Mouse (Mus musculus) intestine, embryonic 15.5 days (tissue): ENCODE measurements around the gene Emc4. TPM values are rescaled to one million over a fixed set of nuclear protein-coding genes. Genes with fewer than 3 reads are reported as not detected.
A peak's percentile ranks its signal among the peaks of the same experiment; 100 is the strongest.

Experiments used
- ATAC-seq: fragments of 200-750 bp; cut with Nextera tagmentation; 2 replicates; pipeline ENCODE4 v1.8.0; 2017; ENCODE audit warnings: moderate TSS enrichment, moderate library complexity
- H3K27ac ChIP-seq: fragments of 300-500 bp; sonication (generic); 2 replicates; pipeline ENCODE4 v1.5.1; 2015; ENCODE audit warnings: mild to moderate bottlenecking, inconsistent platforms
- H3K27me3 ChIP-seq: fragments of 300-500 bp; sonication (generic); replicated peaks from 2 replicates; pipeline ENCODE4 v1.6.1; 2015; ENCODE audit warnings: inconsistent platforms
- H3K36me3 ChIP-seq: fragments of 300-500 bp; sonication (generic); 2 replicates; pipeline ENCODE4 v1.6.1; 2015; ENCODE audit warnings: inconsistent platforms
- H3K4me1 ChIP-seq: fragments of 300-500 bp; sonication (generic); replicated peaks from 2 replicates; pipeline ENCODE4 v1.6.1; 2015; ENCODE audit warnings: inconsistent platforms
- H3K4me2 ChIP-seq: fragments of 300-500 bp; sonication (generic); replicated peaks from 2 replicates; pipeline ENCODE4 v1.6.1; 2015; ENCODE audit warnings: mild to moderate bottlenecking, inconsistent platforms
- H3K4me3 ChIP-seq: fragments of 300-500 bp; sonication (generic); replicated peaks from 2 replicates; pipeline ENCODE4 v1.5.1; 2015; ENCODE audit warnings: inconsistent platforms
- H3K9ac ChIP-seq: fragments of 300-500 bp; sonication (generic); 2 replicates; pipeline ENCODE4 v1.6.1; 2015; ENCODE audit warnings: inconsistent platforms
- H3K9me3 ChIP-seq: fragments of 300-500 bp; sonication (generic); 2 replicates; pipeline ENCODE4 v1.6.1; 2016; ENCODE audit warnings: inconsistent platforms
- WGBS: fragments of 180-500 bp; shearing (Covaris S2); methylation state at CpG from one replicate; pipeline ENCODE4 v1.1.7; 2015; 5-methylcytosine and 5-hydroxymethylcytosine counted together
- polyA plus RNA-seq: library from polyadenylated mRNA; unstranded; fragments of >200 nt; fragmentation: Nextera tagmentation; extraction: Ambion mirVana; gene quantifications from 2 replicates; pipeline ENCODE4 v1.2.1, GENCODE M21; 2015

The Emc4 gene
- polyA plus RNA-seq, 1 experiment from 2014 or later: 109 TPM

DNA sequence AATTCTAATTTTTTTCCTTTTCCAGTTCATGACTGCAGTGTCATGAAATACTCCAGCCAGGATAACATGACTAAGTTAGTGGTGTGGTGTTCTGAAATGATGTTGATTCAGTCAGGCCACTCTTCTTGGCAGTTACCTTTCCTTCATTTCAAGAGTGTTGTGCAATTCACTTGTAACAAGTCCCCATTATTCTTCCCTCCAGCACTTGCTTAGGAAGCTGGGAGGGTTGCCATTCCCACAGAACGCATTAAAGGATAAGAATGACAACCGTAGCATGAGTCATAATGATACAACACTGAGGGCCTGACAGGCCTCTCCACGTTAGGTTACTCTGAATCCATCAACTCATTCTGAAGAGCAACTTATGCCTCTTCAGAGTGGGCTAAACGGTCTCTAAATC is 5.3 kb upstream of the Emc4 start:
- H3K9ac ChIP-seq: no peak overlapping the region
- no peak overlapping the region for H3K4me2 ChIP-seq
- WGBS: 58% methylated on average over 4 of the region's 4 CpGs
- H3K4me1 ChIP-seq: no peaks in the 10 kb centered on the region
- H3K9me3 ChIP-seq: no peaks in the 10 kb centered on the region
- H3K27ac ChIP-seq: no peak overlapping the region
- H3K4me3 ChIP-seq: no peak overlapping the region
- H3K27me3 ChIP-seq: no peaks in the 10 kb centered on the region
- no peak for ATAC-seq
- H3K36me3 ChIP-seq: no peaks in the 10 kb centered on the region

DNA sequence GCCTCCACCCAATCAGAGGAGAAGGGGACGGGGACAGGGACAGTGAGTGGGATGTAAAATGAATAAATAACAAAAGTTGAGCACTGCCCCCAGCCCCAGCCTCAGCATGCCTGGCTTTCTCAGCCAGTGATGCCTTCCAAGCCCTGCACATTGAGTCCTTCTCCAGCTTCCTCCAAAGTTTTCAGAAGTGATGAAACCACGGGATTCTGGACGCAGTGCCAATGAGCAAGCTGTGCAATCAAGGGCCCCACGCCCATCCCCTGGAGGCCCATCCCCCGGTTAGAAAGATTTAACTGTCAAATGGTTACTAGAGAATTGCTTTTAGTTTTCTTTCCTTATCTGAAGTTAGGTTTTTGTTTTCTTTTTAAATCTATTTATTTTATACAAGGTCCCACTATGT is 2.1 kb upstream of the Emc4 start:
- no peaks in the 10 kb centered on the region for H3K27me3 ChIP-seq
- no peaks in the 10 kb centered on the region for H3K9me3 ChIP-seq
- peaks cover 5% of the 10 kb centered on the region; the same call in 1 of the 2 replicates for H3K4me1 ChIP-seq
- no peak for ATAC-seq
- 55% methylated on average over 5 of the region's 5 CpGs for WGBS
- H3K27ac ChIP-seq: no peak overlapping the region
- no peak overlapping the region for H3K4me3 ChIP-seq
- H3K4me2 ChIP-seq: no peak overlapping the region
- no peak overlapping the region for H3K9ac ChIP-seq
- H3K36me3 ChIP-seq: no peaks in the 10 kb centered on the region

DNA sequence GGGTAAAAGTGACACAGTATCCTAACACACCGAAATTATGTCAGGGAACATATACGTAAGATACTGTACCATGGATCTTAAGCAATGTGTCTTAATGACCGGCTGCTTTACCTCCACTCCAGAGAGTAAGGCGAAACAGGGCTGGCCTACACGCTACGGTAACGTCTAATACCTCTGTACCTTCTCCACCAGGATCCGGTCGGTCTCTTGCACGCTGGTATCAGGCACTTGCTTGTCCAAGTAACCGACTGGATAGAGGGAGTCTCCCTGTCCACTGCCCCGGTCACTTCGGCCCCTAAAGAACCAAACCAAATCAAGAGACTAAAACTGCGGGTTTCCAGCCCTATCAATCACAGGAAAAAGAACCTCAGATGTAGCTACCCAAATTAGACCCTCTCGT is 605 bp downstream of the Emc4 start:
- peaks cover 5% of the 10 kb centered on the region; the same call in 1 of the 2 replicates for H3K4me1 ChIP-seq
- peaks cover 11% of the 10 kb centered on the region; the same call in 1 of the 2 replicates for H3K36me3 ChIP-seq
- no peak overlapping the region for H3K27ac ChIP-seq
- 17% methylated on average over 15 of the region's 15 CpGs for WGBS
- H3K9me3 ChIP-seq: no peaks in the 10 kb centered on the region
- peak overlapping the region; percentile 92 for H3K4me3 ChIP-seq
- no peaks in the 10 kb centered on the region for H3K27me3 ChIP-seq
- H3K4me2 ChIP-seq: peak overlapping the region; percentile 85
- H3K9ac ChIP-seq: peak overlapping the region; percentile 87
- ATAC-seq: peak; percentile 62

DNA sequence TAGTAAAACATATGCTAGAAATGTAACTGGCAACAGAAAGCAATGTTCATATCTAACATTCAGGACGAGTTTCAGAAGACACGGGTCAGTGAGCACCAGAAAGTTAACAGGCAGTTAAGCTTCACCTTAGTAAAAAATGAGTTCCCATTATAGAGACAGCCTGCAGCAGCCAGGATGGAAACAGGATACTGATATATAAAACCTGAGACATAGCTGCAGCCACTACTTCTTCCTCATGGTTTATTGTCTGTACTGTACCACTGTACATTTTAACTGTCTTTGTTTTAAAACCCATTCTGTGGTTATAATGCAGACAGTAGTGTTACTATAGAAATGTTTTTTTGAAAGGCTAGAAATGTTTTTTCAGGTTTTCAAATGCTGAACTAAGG is 7.1 kb downstream of the Emc4 start:
- Histone ChIP-seq H3K4me2 (no peak overlapping the region), H3K4me1 (no peaks in the 10 kb centered on the region), H3K27ac (no peak overlapping the region), H3K9me3 (no peaks in the 10 kb centered on the region), H3K36me3 (peaks cover 24% of the 10 kb centered on the region; the same call in 1 of the 2 replicates), H3K4me3 (no peak overlapping the region), H3K27me3 (no peaks in the 10 kb centered on the region), H3K9ac (no peak overlapping the region)
- ATAC-seq: no peak
- 83% methylated on average over 2 of the region's 2 CpGs for WGBS

DNA sequence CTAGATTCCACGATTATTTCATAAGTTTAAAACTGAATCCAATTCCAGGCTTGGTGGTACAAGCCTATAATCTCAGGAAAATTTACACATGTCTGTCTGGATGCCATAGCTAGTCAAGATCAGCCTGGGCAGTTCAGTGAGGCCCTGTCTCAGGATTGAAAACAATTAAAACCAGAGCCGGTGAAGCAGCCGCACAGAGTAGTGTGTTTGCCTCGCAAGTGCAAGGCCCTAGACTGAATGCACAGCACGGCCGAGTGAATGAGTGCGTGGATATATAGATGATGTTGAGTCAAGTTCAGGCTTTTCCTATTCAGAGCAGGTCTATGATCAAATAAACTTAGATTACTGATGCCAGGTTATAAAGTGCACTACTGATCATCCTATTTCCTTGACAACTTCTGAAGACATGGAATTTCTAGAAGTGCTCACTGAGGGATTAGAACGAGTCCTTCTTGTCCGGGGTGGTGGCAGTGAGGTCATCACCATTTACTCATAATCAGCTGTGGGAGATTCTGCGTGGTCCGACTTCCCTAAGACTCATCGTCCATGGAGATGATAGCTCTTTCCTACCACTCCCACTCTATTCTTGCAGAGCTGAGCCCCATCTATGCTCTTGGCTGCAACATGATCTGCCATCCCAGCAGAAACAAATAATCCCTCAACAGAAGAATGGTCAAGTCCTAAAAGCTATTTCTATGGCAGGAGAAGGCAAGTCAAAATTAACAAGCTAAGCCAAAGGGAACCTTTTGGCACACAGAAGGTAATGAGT is 7.6 kb downstream of the Emc4 start:
- no peaks in the 10 kb centered on the region for H3K27me3 ChIP-seq

DNA sequence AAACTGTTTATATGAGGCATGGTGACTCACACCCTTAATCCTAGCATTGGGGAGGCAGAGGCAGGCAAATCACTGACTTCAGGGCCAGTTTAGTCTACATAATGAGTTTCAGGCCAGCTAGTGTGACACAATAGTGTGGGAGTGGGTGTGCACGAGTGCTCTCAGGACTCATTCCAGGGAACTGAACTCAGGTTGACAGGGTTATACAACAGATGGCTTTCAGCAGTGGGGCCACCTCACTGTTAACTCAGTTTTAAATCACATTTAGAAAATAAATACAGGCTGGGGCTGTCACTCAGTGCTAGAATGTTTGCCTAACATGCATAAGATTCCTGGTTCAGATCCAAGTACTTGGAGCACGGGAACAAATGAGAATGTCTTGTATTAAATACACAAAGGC is 8.2 kb downstream of the Emc4 start:
- H3K4me2 ChIP-seq: no peak overlapping the region
- ATAC-seq: no peak
- H3K9me3 ChIP-seq: no peaks in the 10 kb centered on the region
- no peak overlapping the region for H3K27ac ChIP-seq
- H3K9ac ChIP-seq: no peak overlapping the region
- no peaks in the 10 kb centered on the region for H3K4me1 ChIP-seq
- no peak overlapping the region for H3K4me3 ChIP-seq
- H3K27me3 ChIP-seq: no peaks in the 10 kb centered on the region
- H3K36me3 ChIP-seq: peaks cover 23% of the 10 kb centered on the region; the same call in 1 of the 2 replicates
- 64% methylated on average over 2 of the region's 2 CpGs for WGBS

More for the DNA sequence above, 7.6 kb downstream of the Emc4 start:
- Histone ChIP-seq H3K4me1 (no peaks in the 10 kb centered on the region), H3K27ac (no peak overlapping the region), H3K4me2 (no peak overlapping the region), H3K9ac (no peak overlapping the region), H3K36me3 (peaks cover 24% of the 10 kb centered on the region; the same call in 1 of the 2 replicates), H3K9me3 (no peaks in the 10 kb centered on the region), H3K4me3 (no peak overlapping the region)
- ATAC-seq: no peak
- WGBS: 80% methylated on average over 12 of the region's 12 CpGs

DNA sequence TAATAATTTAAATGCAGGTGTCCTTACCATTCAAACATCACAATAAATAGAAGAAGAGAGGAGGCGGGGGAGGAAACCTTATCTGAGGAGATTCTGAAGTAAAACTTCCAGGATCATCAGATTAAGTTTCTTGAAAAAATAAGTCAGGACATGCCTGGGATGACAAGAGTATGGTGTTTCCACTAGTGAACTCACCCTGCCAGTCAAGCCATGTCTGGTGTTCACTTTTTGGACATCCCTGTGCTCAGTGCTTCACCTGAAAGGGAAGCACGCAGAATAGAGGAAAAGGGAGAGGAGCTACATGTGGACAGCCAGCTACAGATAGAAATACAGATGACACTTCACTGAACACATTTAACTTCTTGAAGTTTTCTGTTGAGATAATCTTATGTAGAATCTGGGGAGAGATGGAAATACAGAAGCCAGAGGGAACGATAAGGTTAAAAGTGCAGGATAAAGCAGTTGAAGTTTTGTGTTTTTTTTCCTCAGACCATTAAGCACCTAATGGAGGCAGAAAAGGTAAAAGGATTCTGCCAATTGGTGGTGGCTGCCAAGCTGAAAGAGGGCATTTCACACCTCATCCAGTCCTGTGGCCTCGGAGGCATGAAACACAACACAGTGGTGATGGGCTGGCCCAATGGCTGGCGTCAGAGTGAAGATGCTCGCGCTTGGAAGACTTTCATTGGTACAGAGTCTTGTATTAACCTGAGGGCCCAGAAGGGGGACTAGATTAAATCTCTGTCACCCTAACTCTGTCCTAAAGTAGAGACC is 14.0 kb downstream of the Emc4 start:
- 89% methylated on average over 7 of the region's 7 CpGs for WGBS
- H3K4me2 ChIP-seq: no peak overlapping the region
- peaks cover 11% of the 10 kb centered on the region; the same call in 1 of the 2 replicates for H3K36me3 ChIP-seq
- H3K4me3 ChIP-seq: no peak overlapping the region
- no peaks in the 10 kb centered on the region for H3K27me3 ChIP-seq
- H3K27ac ChIP-seq: no peak overlapping the region
- H3K9ac ChIP-seq: no peak overlapping the region
- no peaks in the 10 kb centered on the region for H3K4me1 ChIP-seq
- ATAC-seq: no peak
- H3K9me3 ChIP-seq: no peaks in the 10 kb centered on the region

DNA sequence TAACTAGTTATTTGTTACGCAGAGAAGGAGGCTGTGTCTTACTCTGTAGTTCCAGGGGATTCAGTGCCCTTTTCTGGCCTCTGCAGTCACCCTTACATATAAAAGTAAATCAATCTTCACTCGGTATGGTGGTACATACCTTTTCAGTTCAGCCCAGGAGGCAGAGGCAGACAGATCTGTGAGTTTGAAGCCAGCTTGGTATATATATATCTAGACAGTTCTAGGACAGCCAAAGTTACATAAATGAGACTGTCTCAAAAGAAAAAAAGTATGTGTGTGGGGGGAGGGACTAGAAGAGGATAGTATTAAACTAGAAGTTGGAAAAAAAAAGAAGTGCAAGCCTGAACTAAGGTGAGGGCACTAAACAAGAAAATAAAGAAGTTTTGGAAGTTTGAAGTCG is 19.6 kb downstream of the Emc4 start:
- WGBS: 92% methylated on average over 3 of the region's 3 CpGs

DNA sequence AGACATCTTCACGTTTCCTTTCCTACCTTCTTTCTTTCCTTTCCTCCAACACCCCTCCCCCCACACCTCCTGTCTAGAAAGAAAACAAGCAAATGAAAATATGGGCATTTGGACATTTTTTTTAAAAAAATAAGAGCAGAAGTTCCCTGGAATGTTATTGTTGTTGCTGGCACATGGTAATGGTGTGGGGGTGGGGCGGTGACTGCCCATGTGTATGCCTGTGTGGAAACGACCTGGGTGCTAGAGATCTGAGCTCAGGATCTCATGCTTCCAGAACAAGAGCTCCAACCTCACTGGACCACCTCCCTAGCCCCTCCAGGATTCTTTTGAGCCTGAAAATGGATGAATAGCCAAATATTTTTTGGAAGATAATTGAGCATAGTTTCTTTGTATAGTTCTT is 26.7 kb downstream of the Emc4 start:
- Histone ChIP-seq H3K9me3 (no peaks in the 10 kb centered on the region), H3K4me3 (no peak overlapping the region), H3K9ac (no peak overlapping the region), H3K4me2 (no peak overlapping the region), H3K36me3 (peaks cover 8% of the 10 kb centered on the region), H3K4me1 (no peaks in the 10 kb centered on the region), H3K27ac (no peak overlapping the region), H3K27me3 (no peaks in the 10 kb centered on the region)
- ATAC-seq: no peak
- WGBS: 66% methylated on average over 3 of the region's 3 CpGs

More for the DNA sequence above, 19.6 kb downstream of the Emc4 start:
- no peak overlapping the region for H3K27ac ChIP-seq
- ATAC-seq: no peak
- H3K27me3 ChIP-seq: no peaks in the 10 kb centered on the region
- H3K4me2 ChIP-seq: no peak overlapping the region
- no peaks in the 10 kb centered on the region for H3K4me1 ChIP-seq
- H3K4me3 ChIP-seq: no peak overlapping the region
- no peaks in the 10 kb centered on the region for H3K9me3 ChIP-seq
- H3K9ac ChIP-seq: no peak overlapping the region
- H3K36me3 ChIP-seq: peaks cover 3% of the 10 kb centered on the region; the same call in 1 of the 2 replicates

DNA sequence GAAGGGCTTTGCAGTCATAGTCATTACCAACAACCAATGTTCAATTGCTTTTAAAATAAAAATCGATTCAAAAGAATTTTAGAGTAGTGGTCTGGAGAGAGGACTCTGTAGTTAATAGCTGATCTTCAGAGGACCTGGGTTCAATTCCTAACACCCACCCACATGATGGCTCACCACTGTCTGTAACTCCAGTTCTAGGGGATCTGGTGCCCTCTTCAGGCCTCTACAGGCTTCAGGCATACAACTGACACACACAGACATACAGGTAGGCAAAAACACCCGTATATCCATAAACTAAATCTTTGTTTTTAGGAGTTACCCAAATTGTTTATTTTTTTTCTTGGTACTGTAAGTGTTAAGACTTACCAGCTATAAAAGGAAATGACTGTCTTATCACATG is 28.1 kb downstream of the Emc4 start:
- no peaks in the 10 kb centered on the region for H3K27me3 ChIP-seq
- no peak overlapping the region for H3K4me2 ChIP-seq
- ATAC-seq: no peak
- no peak overlapping the region for H3K9ac ChIP-seq
- H3K4me1 ChIP-seq: no peaks in the 10 kb centered on the region
- 91% methylated on average over 2 of the region's 2 CpGs for WGBS
- no peaks in the 10 kb centered on the region for H3K9me3 ChIP-seq
- no peak overlapping the region for H3K27ac ChIP-seq
- peaks cover 11% of the 10 kb centered on the region for H3K36me3 ChIP-seq
- H3K4me3 ChIP-seq: no peak overlapping the region

DNA sequence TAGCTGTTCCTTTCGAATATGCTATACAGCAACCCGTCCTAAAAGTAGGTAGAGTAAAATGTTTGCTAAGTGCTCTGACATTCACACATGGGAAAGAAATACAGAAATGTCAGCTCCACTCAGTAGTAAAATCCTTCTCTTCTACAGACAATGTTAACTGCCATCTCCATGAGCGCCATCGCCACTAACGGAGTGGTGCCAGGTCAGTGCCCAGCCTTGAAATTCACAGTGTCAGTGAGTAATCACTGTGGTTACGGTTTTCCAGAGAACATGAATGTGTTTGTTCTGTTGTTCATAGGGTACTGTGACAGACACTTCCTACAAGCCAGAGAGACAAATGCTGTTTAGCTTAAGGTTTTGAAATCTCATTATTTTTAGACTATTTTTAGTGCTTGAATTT is 30.6 kb downstream of the Emc4 start:
- Histone ChIP-seq H3K4me3 (no peak overlapping the region), H3K36me3 (peaks cover 11% of the 10 kb centered on the region), H3K4me2 (no peak overlapping the region), H3K27me3 (no peaks in the 10 kb centered on the region), H3K27ac (no peak overlapping the region), H3K9me3 (no peaks in the 10 kb centered on the region), H3K4me1 (no peaks in the 10 kb centered on the region), H3K9ac (no peak overlapping the region)
- WGBS: 94% methylated on average over 6 of the region's 6 CpGs
- no peak for ATAC-seq

DNA sequence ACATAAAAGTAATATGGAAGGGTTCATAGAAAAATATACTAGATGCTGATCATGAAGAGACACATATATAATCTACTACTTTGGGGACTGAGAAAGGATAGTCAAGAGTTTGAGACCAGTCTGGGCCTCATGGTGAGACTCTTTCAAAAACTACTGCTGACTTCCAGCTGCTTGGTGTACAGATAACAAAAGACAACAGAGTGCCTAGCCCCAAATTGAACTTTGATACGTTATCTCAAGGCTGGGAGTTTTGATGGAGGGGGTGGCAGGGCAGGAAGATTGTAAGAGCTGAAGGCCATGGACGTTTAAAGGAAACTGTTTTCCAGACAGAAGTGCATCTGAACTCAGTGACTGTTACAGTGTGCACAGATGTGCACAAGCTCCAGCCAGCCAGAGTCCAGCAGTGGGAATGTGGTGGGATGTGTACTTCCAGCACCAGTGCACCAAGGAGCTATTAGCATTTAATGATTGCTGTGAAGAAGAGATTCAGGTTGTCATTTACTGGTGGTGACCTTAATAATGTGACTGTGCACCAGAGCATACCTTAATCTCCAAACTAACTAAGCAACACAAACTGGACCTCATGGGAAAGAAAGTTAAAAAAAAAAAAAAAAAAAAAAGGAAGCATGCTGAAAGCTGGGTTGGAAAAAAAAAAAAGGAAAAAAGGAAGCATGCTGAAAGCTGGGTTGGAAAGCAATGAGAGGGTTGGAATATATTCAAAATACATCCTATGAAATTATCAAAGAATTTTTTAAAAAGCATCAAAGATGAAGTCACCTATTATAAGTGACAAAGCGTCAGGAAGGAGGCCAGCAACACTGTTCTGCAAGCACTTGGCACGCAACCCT is 35.6 kb downstream of the Emc4 start:
- H3K36me3 ChIP-seq: peaks cover 3% of the 10 kb centered on the region; the same call in 1 of the 2 replicates
- H3K4me1 ChIP-seq: no peaks in the 10 kb centered on the region
- no peaks in the 10 kb centered on the region for H3K27me3 ChIP-seq
- no peak overlapping the region for H3K4me3 ChIP-seq
- H3K9me3 ChIP-seq: no peaks in the 10 kb centered on the region
- H3K4me2 ChIP-seq: no peak overlapping the region
- H3K27ac ChIP-seq: no peak overlapping the region
- 61% methylated on average over 4 of the region's 4 CpGs for WGBS
- ATAC-seq: peak; percentile 86
- no peak overlapping the region for H3K9ac ChIP-seq
